Mouse (Mus musculus) megakaryocyte, embryonic 14.5 days (primary cell): ENCODE data around the gene Mef2c. TPM values are rescaled to one million over a fixed set of nuclear protein-coding genes. Genes with fewer than 3 reads are reported as not detected.

ENCODE experiments used
- H3K27me3 ChIP-seq: replicated peaks from 2 replicates; pipeline ENCODE3; 2012; ENCODE audit warnings: inconsistent platforms
- H3K36me3 ChIP-seq: replicated peaks from 2 replicates; pipeline ENCODE3; 2012; ENCODE audit warnings: low read length, inconsistent platforms, mixed read lengths
- H3K4me1 ChIP-seq: 2 replicates; pipeline ENCODE4 v1.6.1; 2012; ENCODE audit warnings: inconsistent platforms
- H3K4me3 ChIP-seq: replicated peaks from 2 replicates; pipeline ENCODE3; 2012; ENCODE audit warnings: moderate library complexity, mild to moderate bottlenecking, inconsistent platforms
- H3K9me3 ChIP-seq: 2 replicates; pipeline ENCODE4 v1.6.1; 2012; ENCODE audit warnings: inconsistent platforms
- FLI1 ChIP-seq: IDR thresholded peaks from 2 replicates; pipeline ENCODE4 v1.6.1; 2012; ENCODE audit warnings: low read length, inconsistent platforms, mixed read lengths
- GATA1 ChIP-seq: IDR thresholded peaks from 3 replicates; pipeline ENCODE4 v1.6.1; 2012; ENCODE audit warnings: mixed read lengths, low read length, inconsistent platforms, borderline replicate concordance
- polyA plus RNA-seq: library from polyadenylated mRNA; stranded (reverse); fragments of >175 nt; gene quantifications from 2 replicates; pipeline ENCODE4 v1.2.3, GENCODE M21; 2012; ENCODE audit warnings: low replicate concordance; ENCODE audit not compliant: insufficient read depth

The Mef2c gene
- polyA plus RNA-seq, 1 experiment, result 31.6 TPM

GRCm38 (mm10) chr13:83482087-83482486 lies 21.7 kb upstream of the Mef2c start:
- no peak overlapping the region for H3K4me3 ChIP-seq
- no peaks in the 10 kb centered on the region for H3K36me3 ChIP-seq
- peaks cover 19% of the 10 kb centered on the region for H3K4me1 ChIP-seq
- H3K9me3 ChIP-seq, result no peaks in the 10 kb centered on the region
- H3K27me3 ChIP-seq, result no peaks in the 10 kb centered on the region
- no peak for TF ChIP-seq FLI1
- no peak for TF ChIP-seq GATA1

- Histone ChIP-seq H3K36me3 (no peaks in the 10 kb centered on the region), H3K4me1 (peaks cover 19% of the 10 kb centered on the region), H3K4me3 (no peak overlapping the region), H3K9me3 (no peaks in the 10 kb centered on the region), H3K27me3 (no peaks in the 10 kb centered on the region)
- TF ChIP-seq FLI1 (no peak), GATA1 (no peak)
Observed at GRCm38 (mm10) chr13:83484215-83484614, 19.6 kb upstream of the Mef2c start.

GRCm38 (mm10) chr13:83484721-83485369 lies 19.0 kb upstream of the Mef2c start:
- H3K4me1 ChIP-seq, result peaks cover 19% of the 10 kb centered on the region
- H3K9me3 ChIP-seq, result no peaks in the 10 kb centered on the region
- no peaks in the 10 kb centered on the region for H3K36me3 ChIP-seq
- no peaks in the 10 kb centered on the region for H3K27me3 ChIP-seq
- no peak overlapping the region for H3K4me3 ChIP-seq
- no peak for TF ChIP-seq GATA1
- no peak for TF ChIP-seq FLI1

- TF ChIP-seq FLI1 (no peak), GATA1 (no peak)
Observed at GRCm38 (mm10) chr13:83492051-83492450, 11.8 kb upstream of the Mef2c start.

GRCm38 (mm10) chr13:83497708-83498107 lies 6.1 kb upstream of the Mef2c start:
- no peaks in the 10 kb centered on the region for H3K36me3 ChIP-seq
- no peaks in the 10 kb centered on the region for H3K9me3 ChIP-seq
- H3K4me3 ChIP-seq, result no peak overlapping the region
- no peak for TF ChIP-seq FLI1
- TF ChIP-seq GATA1, result no peak
- H3K4me1 ChIP-seq, result peaks cover 14% of the 10 kb centered on the region
- H3K27me3 ChIP-seq, result no peaks in the 10 kb centered on the region

More at GRCm38 (mm10) chr13:83492051-83492450, 11.8 kb upstream of the Mef2c start:
- Histone ChIP-seq H3K4me1 (peaks cover 1% of the 10 kb centered on the region; the same call in 1 of the 2 replicates), H3K9me3 (no peaks in the 10 kb centered on the region), H3K36me3 (no peaks in the 10 kb centered on the region), H3K4me3 (no peak overlapping the region), H3K27me3 (no peaks in the 10 kb centered on the region)

- Histone ChIP-seq H3K27me3 (no peaks in the 10 kb centered on the region), H3K9me3 (no peaks in the 10 kb centered on the region), H3K36me3 (no peaks in the 10 kb centered on the region), H3K4me1 (peaks cover 16% of the 10 kb centered on the region), H3K4me3 (no peak overlapping the region)
- TF ChIP-seq FLI1 (no peak), GATA1 (no peak)
Observed at GRCm38 (mm10) chr13:83499526-83499925, 4.3 kb upstream of the Mef2c start.

- Histone ChIP-seq H3K9me3 (no peaks in the 10 kb centered on the region), H3K4me3 (no peak overlapping the region), H3K36me3 (no peaks in the 10 kb centered on the region), H3K27me3 (no peaks in the 10 kb centered on the region), H3K4me1 (peaks cover 6% of the 10 kb centered on the region; the same call in 1 of the 2 replicates)
- TF ChIP-seq FLI1, result no peak
- TF ChIP-seq GATA1, result no peak
Observed at GRCm38 (mm10) chr13:83507687-83508086, 3.9 kb downstream of the Mef2c start.

- TF ChIP-seq GATA1 (no peak), FLI1 (no peak)
- Histone ChIP-seq H3K36me3 (no peaks in the 10 kb centered on the region), H3K4me1 (peaks cover 11% of the 10 kb centered on the region), H3K9me3 (no peaks in the 10 kb centered on the region), H3K27me3 (no peaks in the 10 kb centered on the region), H3K4me3 (no peak overlapping the region)
Observed at GRCm38 (mm10) chr13:83515013-83515547, 11.2 kb downstream of the Mef2c start.

GRCm38 (mm10) chr13:83517660-83518609 lies 14.1 kb downstream of the Mef2c start:
- Histone ChIP-seq H3K36me3 (no peaks in the 10 kb centered on the region), H3K4me3 (peak overlapping the region; percentile 93), H3K9me3 (no peaks in the 10 kb centered on the region), H3K27me3 (no peaks in the 10 kb centered on the region), H3K4me1 (peaks cover 32% of the 10 kb centered on the region)
- no peak for TF ChIP-seq GATA1
- TF ChIP-seq FLI1, result no peak
